ENCODE assay signal across 27 mouse cellular contexts in genomic region chr9:103606056-103606455, GRCm38 (mm10).
DNase-seq lines count a peak whose midpoint lies in the region; ATAC-seq and TF ChIP-seq lines count a peak whose summit lies in the region.
"Had no signal": no experiment of that assay in that cellular context is flagged by ENCODE, and none has a peak within 500 bp of the region (broad histone marks: within the 10 kb centered on the region; RNA-seq: fewer than 3 reads in every experiment).

No protein-coding gene starts in this region.

- TF ChIP-seq POLR2A in limb, embryonic 14.5 days (IDR thresholded peaks at IDR 0.05; ENCODE audit: borderline replicate concordance, extremely low read depth, insufficient read depth, insufficient read length), result no peak

- 61% methylated on average over 1 of the region's 1 CpGs for WGBS in embryonic facial prominence, embryonic 14.5 days
- 68% methylated on average over 1 of the region's 1 CpGs for WGBS in embryonic facial prominence, embryonic 10.5 days
- WGBS in forebrain, embryonic 16.5 days, result 74% methylated on average over 1 of the region's 1 CpGs
- WGBS in forebrain, embryonic 13.5 days, result 84% methylated on average over 1 of the region's 1 CpGs
- WGBS in limb, embryonic 14.5 days, result 80% methylated on average over 1 of the region's 1 CpGs
- WGBS in limb, embryonic 10.5 days, result 88% methylated on average over 1 of the region's 1 CpGs
- 80% methylated on average over 1 of the region's 1 CpGs for WGBS in intestine, embryonic 15.5 days

- H3K4me2 ChIP-seq in embryonic facial prominence, embryonic 14.5 days (ENCODE audit: low read depth, low read length), result no peak overlapping the region
- no peak overlapping the region for H3K4me2 ChIP-seq in forebrain, embryonic 16.5 days (ENCODE audit: low read length)
- no peak overlapping the region for H3K4me2 ChIP-seq in forebrain, embryonic 13.5 days
- H3K4me2 ChIP-seq in limb, embryonic 14.5 days (replicated peaks; ENCODE audit: low read depth, low read length, severe bottlenecking), result no peak overlapping the region
- no peak overlapping the region for H3K4me2 ChIP-seq in intestine, embryonic 15.5 days (replicated peaks)
- H3K4me2 ChIP-seq: embryonic facial prominence, embryonic 12.5 days; embryonic facial prominence, embryonic 15.5 days had no signal

- H3K27me3 ChIP-seq in embryonic facial prominence, embryonic 14.5 days (replicated peaks; ENCODE audit: control insufficient read depth, insufficient read depth, low read length), result no peaks in the 10 kb centered on the region
- H3K27me3 ChIP-seq in embryonic facial prominence, embryonic 10.5 days (replicated peaks; ENCODE audit: low read depth, poor library complexity, severe bottlenecking), result no peaks in the 10 kb centered on the region
- no peaks in the 10 kb centered on the region for H3K27me3 ChIP-seq in forebrain, embryonic 16.5 days (replicated peaks; ENCODE audit: control insufficient read depth, insufficient read depth, low read length)
- no peaks in the 10 kb centered on the region for H3K27me3 ChIP-seq in forebrain, embryonic 13.5 days
- H3K27me3 ChIP-seq in limb, embryonic 14.5 days (ENCODE audit: control insufficient read depth, insufficient read depth, low read length), result no peaks in the 10 kb centered on the region
- H3K27me3 ChIP-seq in limb, embryonic 10.5 days (ENCODE audit: low read depth, poor library complexity, severe bottlenecking), result no peaks in the 10 kb centered on the region
- H3K27me3 ChIP-seq in intestine, embryonic 15.5 days (replicated peaks), result no peaks in the 10 kb centered on the region
- H3K27me3 ChIP-seq: embryonic facial prominence, embryonic 12.5 days; embryonic facial prominence, embryonic 15.5 days had no signal

- H3K4me1 ChIP-seq in embryonic facial prominence, embryonic 14.5 days (ENCODE audit: control insufficient read depth, insufficient read depth, low read length), result no peaks in the 10 kb centered on the region
- H3K4me1 ChIP-seq in embryonic facial prominence, embryonic 10.5 days, result peaks cover 3% of the 10 kb centered on the region; the same call in 1 of the 2 replicates
- H3K4me1 ChIP-seq in forebrain, embryonic 16.5 days (replicated peaks; ENCODE audit: control insufficient read depth, insufficient read depth, low read length), result peaks cover 11% of the 10 kb centered on the region
- H3K4me1 ChIP-seq in forebrain, embryonic 13.5 days, result peaks cover 19% of the 10 kb centered on the region
- H3K4me1 ChIP-seq in limb, embryonic 14.5 days (ENCODE audit: control insufficient read depth, insufficient read depth, low read length), result no peaks in the 10 kb centered on the region
- peaks cover 6% of the 10 kb centered on the region for H3K4me1 ChIP-seq in limb, embryonic 10.5 days
- H3K4me1 ChIP-seq in intestine, embryonic 15.5 days (replicated peaks), result no peaks in the 10 kb centered on the region
- H3K4me1 ChIP-seq: embryonic facial prominence, embryonic 12.5 days; embryonic facial prominence, embryonic 15.5 days had no signal

- H3K9ac ChIP-seq in embryonic facial prominence, embryonic 14.5 days (ENCODE audit: low read depth, low read length), result no peak overlapping the region
- H3K9ac ChIP-seq in forebrain, embryonic 16.5 days (replicated peaks; ENCODE audit: low read depth, low read length), result no peak overlapping the region
- no peak overlapping the region for H3K9ac ChIP-seq in forebrain, embryonic 13.5 days
- H3K9ac ChIP-seq in limb, embryonic 14.5 days (ENCODE audit: low read depth, low read length, severe bottlenecking), result no peak overlapping the region
- H3K9ac ChIP-seq in intestine, embryonic 15.5 days, result no peak overlapping the region
- H3K9ac ChIP-seq: embryonic facial prominence, embryonic 12.5 days; embryonic facial prominence, embryonic 15.5 days had no signal

- no peak overlapping the region for H3K27ac ChIP-seq in embryonic facial prominence, embryonic 14.5 days (replicated peaks; ENCODE audit: low read depth, low read length)
- no peak overlapping the region for H3K27ac ChIP-seq in embryonic facial prominence, embryonic 10.5 days (replicated peaks)
- 0 out of 2 replicates have a peak overlapping the region, but pooled peaks have one; percentile 19 for H3K27ac ChIP-seq in forebrain, embryonic 16.5 days (ENCODE audit: low read length)
- no peak overlapping the region for H3K27ac ChIP-seq in forebrain, embryonic 13.5 days
- no peak overlapping the region for H3K27ac ChIP-seq in limb, embryonic 14.5 days (replicated peaks; ENCODE audit: low read depth, low read length)
- no peak overlapping the region for H3K27ac ChIP-seq in limb, embryonic 10.5 days
- no peak overlapping the region for H3K27ac ChIP-seq in intestine, embryonic 15.5 days
- H3K27ac ChIP-seq: embryonic facial prominence, embryonic 12.5 days; embryonic facial prominence, embryonic 15.5 days; forebrain, embryonic 10.5 days had no signal

- H3K9me3 ChIP-seq in embryonic facial prominence, embryonic 14.5 days (ENCODE audit: control insufficient read depth, low read length), result no peaks in the 10 kb centered on the region
- no peaks in the 10 kb centered on the region for H3K9me3 ChIP-seq in embryonic facial prominence, embryonic 10.5 days
- H3K9me3 ChIP-seq in forebrain, embryonic 16.5 days (ENCODE audit: control insufficient read depth, low read length), result 0 out of 2 replicates have a peak, but pooled peaks cover 1% of the 10 kb centered on the region
- peaks cover 1% of the 10 kb centered on the region; the same call in 1 of the 2 replicates for H3K9me3 ChIP-seq in forebrain, embryonic 13.5 days (replicated peaks)
- H3K9me3 ChIP-seq in limb, embryonic 14.5 days (ENCODE audit: control insufficient read depth, low read length), result no peaks in the 10 kb centered on the region
- H3K9me3 ChIP-seq in limb, embryonic 10.5 days (replicated peaks), result no peaks in the 10 kb centered on the region
- no peaks in the 10 kb centered on the region for H3K9me3 ChIP-seq in intestine, embryonic 15.5 days
- H3K9me3 ChIP-seq: embryonic facial prominence, embryonic 12.5 days; embryonic facial prominence, embryonic 15.5 days had no signal

- H3K36me3 ChIP-seq in embryonic facial prominence, embryonic 14.5 days (ENCODE audit: control insufficient read depth, insufficient read depth, low read length), result no peaks in the 10 kb centered on the region
- H3K36me3 ChIP-seq in embryonic facial prominence, embryonic 10.5 days (replicated peaks), result no peaks in the 10 kb centered on the region
- no peaks in the 10 kb centered on the region for H3K36me3 ChIP-seq in forebrain, embryonic 16.5 days (ENCODE audit: control insufficient read depth, insufficient read depth)
- no peaks in the 10 kb centered on the region for H3K36me3 ChIP-seq in forebrain, embryonic 13.5 days (ENCODE audit: poor library complexity, severe bottlenecking)
- no peaks in the 10 kb centered on the region for H3K36me3 ChIP-seq in limb, embryonic 14.5 days (ENCODE audit: control insufficient read depth, insufficient read depth, low read length)
- H3K36me3 ChIP-seq in limb, embryonic 10.5 days, result no peaks in the 10 kb centered on the region
- no peaks in the 10 kb centered on the region for H3K36me3 ChIP-seq in intestine, embryonic 15.5 days
- H3K36me3 ChIP-seq: embryonic facial prominence, embryonic 12.5 days; embryonic facial prominence, embryonic 15.5 days; forebrain, embryonic 10.5 days; G1E had no signal

- no peak overlapping the region for H3K4me3 ChIP-seq in embryonic facial prominence, embryonic 14.5 days (ENCODE audit: low read depth, low read length)
- no peak overlapping the region for H3K4me3 ChIP-seq in embryonic facial prominence, embryonic 10.5 days
- H3K4me3 ChIP-seq in forebrain, embryonic 16.5 days (replicated peaks; ENCODE audit: low read length), result no peak overlapping the region
- H3K4me3 ChIP-seq in forebrain, embryonic 13.5 days, result no peak overlapping the region
- no peak overlapping the region for H3K4me3 ChIP-seq in limb, embryonic 14.5 days (replicated peaks; ENCODE audit: low read length)
- H3K4me3 ChIP-seq in limb, embryonic 10.5 days, result no peak overlapping the region
- H3K4me3 ChIP-seq in intestine, embryonic 15.5 days (replicated peaks), result no peak overlapping the region
- H3K4me3 ChIP-seq: embryonic facial prominence, embryonic 12.5 days; embryonic facial prominence, embryonic 15.5 days; erythroblast, embryonic 14.5 days; forebrain, embryonic 10.5 days had no signal

- DNase-seq in embryonic facial prominence, embryonic 14.5 days (ENCODE audit: low spot score), result peak; percentile 52
- DNase-seq in embryonic facial prominence, embryonic 10.5 days (ENCODE audit: low spot score), result no peak
- no peak for DNase-seq in limb, embryonic 14.5 days (ENCODE audit: low spot score)
- no peak for DNase-seq in limb, embryonic 10.5 days (ENCODE audit: low spot score)
- DNase-seq: adrenal gland, adult 8-10 months; adrenal gland, postnatal 14 days; adrenal gland, postnatal 36 days; B cell, adult 2 months; cerebellum, adult 11 months; cerebellum, adult 18-20 months; cerebellum, adult 8-10 months; cerebellum, adult 9-11 months; cerebellum, postnatal 14 days; cerebellum, postnatal 36 days; embryo, embryonic 11 days had no signal

- no peak for ATAC-seq in embryonic facial prominence, embryonic 14.5 days (ENCODE audit: low read depth)
- no peak for ATAC-seq in forebrain, embryonic 16.5 days
- ATAC-seq in forebrain, embryonic 13.5 days, result no peak
- peak; percentile 53; the same call in 1 of the 2 replicates for ATAC-seq in limb, embryonic 14.5 days (ENCODE audit: low FRiP score, low read depth)
- no peak for ATAC-seq in intestine, embryonic 15.5 days
- ATAC-seq: activated CD4-positive, CD25-positive, alpha-beta regulatory T cell, adult 4 months; CD4-positive, CD25-positive, alpha-beta regulatory T cell, adult 4 months; forebrain, embryonic 14.5 days; Patski had no signal
